Mouse (Mus musculus) kidney, adult 2 months (tissue): Measurements from ENCODE around the gene Krt17.

Experiments used
- CTCF ChIP-seq: fragments of 200-500 bp; conservative IDR thresholded peaks from 2 replicates; pipeline ENCODE4 v1.5.1; 2011; ENCODE audit warnings: low read depth, mild to moderate bottlenecking, control low read depth, low read length, moderate library complexity, mixed read lengths; ENCODE audit not compliant: insufficient read depth, insufficient read length
- POLR2A ChIP-seq: fragments of 200-500 bp; IDR thresholded peaks from one replicate; pipeline ENCODE4 v1.6.1; 2011; ENCODE audit warnings: low read depth, low read length, control low read depth

GRCm38 (mm10) chr11:100271878-100272277, 11.0 kb upstream of the Krt17 start:
- TF ChIP-seq CTCF, result no peak
- no peak for TF ChIP-seq POLR2A
